ENCODE assay signal across 26 mouse cellular contexts in the genomic region with DNA sequence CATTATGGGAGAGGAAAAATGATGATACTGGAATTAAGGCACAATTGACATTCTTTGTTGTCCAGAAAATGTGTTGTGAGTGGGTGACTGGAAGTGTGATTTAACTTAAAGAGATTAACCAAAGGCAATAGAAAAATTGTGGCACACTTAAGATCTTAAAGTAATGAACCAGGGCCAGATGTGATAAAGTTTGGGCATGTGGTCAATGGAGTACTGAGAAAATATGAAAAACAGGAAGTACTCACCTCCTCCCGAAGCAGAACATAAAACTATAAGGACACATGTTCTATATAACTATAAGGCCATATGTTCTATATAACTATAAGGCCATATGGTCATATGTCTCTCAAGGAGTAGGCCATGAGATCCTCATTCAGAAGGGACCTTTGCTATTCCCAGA.
"Had no signal": no experiment of that assay in that cellular context is flagged by ENCODE, and none has a peak within 500 bp of the region (broad histone marks: within the 10 kb centered on the region; RNA-seq: fewer than 3 reads in every experiment).

No protein-coding gene starts in this region.

- ATAC-seq: hindbrain, embryonic 16.5 days; inflammation-experienced regulatory T-cells, adult 6 months; intestine, embryonic 15.5 days; intestine, postnatal 0 days had no signal

- H3K4me2 ChIP-seq: heart, embryonic 12.5 days; hindbrain, embryonic 12.5 days; hindbrain, embryonic 14.5 days; intestine, embryonic 15.5 days; kidney, embryonic 15.5 days; limb, embryonic 13.5 days; limb, embryonic 15.5 days; liver, embryonic 13.5 days; liver, embryonic 15.5 days had no signal

- H3K9me3 ChIP-seq: heart, embryonic 10.5 days; heart, embryonic 12.5 days; hindbrain, embryonic 10.5 days; hindbrain, embryonic 12.5 days; intestine, embryonic 15.5 days; kidney, embryonic 15.5 days; limb, embryonic 13.5 days; limb, embryonic 15.5 days; liver, embryonic 13.5 days; liver, embryonic 15.5 days had no signal

- H3K4me3 ChIP-seq: heart, embryonic 10.5 days; heart, embryonic 12.5 days; hindbrain, embryonic 10.5 days; hindbrain, embryonic 12.5 days; intestine, embryonic 15.5 days; kidney, embryonic 15.5 days; limb, embryonic 13.5 days; limb, embryonic 15.5 days; liver, embryonic 13.5 days; liver, embryonic 15.5 days had no signal

- DNase-seq: gastrocnemius, postnatal 14 days; heart, adult 11 months; heart, postnatal 10 days; heart, postnatal 4 days; kidney, adult 2 months; kidney, adult 9 months; kidney, postnatal 14 days; kidney, postnatal 36 days; layer of hippocampus, adult 9-11 months; layer of hippocampus, postnatal 36 days; left cerebral cortex, postnatal 4 days; liver, embryonic 13.5 days had no signal

- H3K27me3 ChIP-seq: heart, embryonic 12.5 days; hindbrain, embryonic 12.5 days; intestine, embryonic 15.5 days; kidney, embryonic 15.5 days; limb, embryonic 13.5 days; limb, embryonic 15.5 days; liver, embryonic 13.5 days; liver, embryonic 15.5 days had no signal

- H3K9ac ChIP-seq: heart, embryonic 12.5 days; hindbrain, embryonic 12.5 days; hindbrain, embryonic 14.5 days; intestine, embryonic 15.5 days; kidney, embryonic 15.5 days; limb, embryonic 13.5 days; limb, embryonic 15.5 days; liver, embryonic 13.5 days; liver, embryonic 15.5 days had no signal

- H3K36me3 ChIP-seq: heart, embryonic 10.5 days; heart, embryonic 12.5 days; hindbrain, embryonic 10.5 days; hindbrain, embryonic 12.5 days; intestine, embryonic 15.5 days; kidney, embryonic 15.5 days; limb, embryonic 13.5 days; limb, embryonic 15.5 days; liver, embryonic 13.5 days; liver, embryonic 15.5 days had no signal

- H3K27ac ChIP-seq: heart, embryonic 10.5 days; hindbrain, embryonic 10.5 days; hindbrain, embryonic 12.5 days; hindbrain, embryonic 14.5 days; intestine, embryonic 15.5 days; kidney, embryonic 15.5 days; kidney, postnatal 0 days; limb, embryonic 13.5 days; limb, embryonic 15.5 days; liver, embryonic 13.5 days; liver, embryonic 15.5 days had no signal

- H3K4me1 ChIP-seq: heart, embryonic 10.5 days; heart, embryonic 12.5 days; hindbrain, embryonic 10.5 days; hindbrain, embryonic 12.5 days; intestine, embryonic 15.5 days; kidney, embryonic 15.5 days; limb, embryonic 13.5 days; limb, embryonic 15.5 days; liver, embryonic 13.5 days; liver, embryonic 15.5 days had no signal
